Mouse (Mus musculus) left cerebral cortex, adult 18-20 months (tissue): ENCODE results near the gene Etv6. TPM values are rescaled to one million over a fixed set of nuclear protein-coding genes. Genes with fewer than 3 reads are reported as not detected.

Experiments used
- DNase-seq, 2 experiments: peaks; one replicate each; pipeline ENCODE4 v3.0.0; 2021 to 2022; ENCODE audit warnings: low spot score in 2 of 2, mixed read lengths in 1 of 2
- total RNA-seq, 2 experiments: library from RNA; stranded (reverse); gene quantifications; 2 replicates each; pipeline ENCODE4 v1.2.3; 2021

The Etv6 gene
- total RNA-seq, 2 experiments from 2014 or later = 15.3 to 18.6 TPM

DNA sequence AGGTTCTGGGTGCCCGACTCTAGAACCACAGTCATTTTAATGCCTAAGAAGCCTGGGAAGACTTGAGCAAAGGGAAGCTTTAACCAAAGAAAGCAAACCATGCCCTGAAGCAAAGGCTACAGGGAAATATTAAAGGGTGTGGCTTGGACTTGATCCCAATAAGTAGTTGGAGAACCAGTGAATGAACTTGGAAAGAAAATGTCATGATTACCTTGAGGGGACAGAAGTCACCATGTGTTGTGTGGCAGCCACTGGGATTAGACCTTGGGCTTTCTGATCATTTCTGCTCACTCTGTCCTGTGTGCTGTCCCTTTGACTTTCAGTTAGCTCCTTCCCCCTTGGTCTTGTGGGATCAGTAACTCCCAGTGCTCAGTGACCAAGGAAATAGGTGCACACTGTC is 38.9 kb downstream of the Etv6 start:
- no peak for DNase-seq

DNA sequence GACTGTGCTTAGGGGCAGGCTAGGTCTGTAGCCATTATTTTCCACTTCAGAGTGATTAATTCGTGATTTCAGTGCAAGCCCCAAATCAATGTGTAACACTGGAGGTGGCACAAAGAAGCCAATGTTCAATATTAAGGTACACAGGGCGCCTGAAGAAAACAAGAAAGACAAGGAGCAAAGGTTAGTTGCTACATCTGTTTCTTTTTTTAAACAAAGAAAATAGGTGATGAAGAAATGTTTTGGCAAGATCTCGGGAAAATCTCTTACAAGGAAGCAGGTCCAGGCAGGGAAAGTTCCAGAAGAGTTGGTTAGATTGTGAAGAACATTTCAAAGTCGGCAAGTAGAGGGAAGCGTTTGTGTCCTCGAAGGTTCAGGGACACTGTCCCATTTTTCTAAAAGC is 39.5 kb downstream of the Etv6 start:
- DNase-seq = no peak

DNA sequence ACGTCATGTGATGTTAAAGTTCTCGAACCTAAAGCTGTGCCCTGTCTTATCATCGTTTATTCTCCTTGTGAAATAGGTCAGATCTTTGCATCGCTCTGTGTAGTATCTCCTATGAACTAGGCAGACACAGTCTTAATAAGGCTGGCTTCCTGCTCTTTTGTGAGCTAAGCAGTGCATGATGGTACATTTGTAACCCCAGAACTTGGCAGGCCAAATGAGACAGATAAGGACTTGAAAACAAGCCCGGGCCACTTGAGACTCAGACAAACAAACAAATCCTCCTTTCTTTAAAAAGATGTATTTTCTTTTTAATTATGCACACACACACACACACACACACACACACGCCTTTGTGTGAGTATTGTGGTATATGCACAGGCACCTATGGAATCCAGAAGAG is 42.5 kb downstream of the Etv6 start:
- no peak for DNase-seq

DNA sequence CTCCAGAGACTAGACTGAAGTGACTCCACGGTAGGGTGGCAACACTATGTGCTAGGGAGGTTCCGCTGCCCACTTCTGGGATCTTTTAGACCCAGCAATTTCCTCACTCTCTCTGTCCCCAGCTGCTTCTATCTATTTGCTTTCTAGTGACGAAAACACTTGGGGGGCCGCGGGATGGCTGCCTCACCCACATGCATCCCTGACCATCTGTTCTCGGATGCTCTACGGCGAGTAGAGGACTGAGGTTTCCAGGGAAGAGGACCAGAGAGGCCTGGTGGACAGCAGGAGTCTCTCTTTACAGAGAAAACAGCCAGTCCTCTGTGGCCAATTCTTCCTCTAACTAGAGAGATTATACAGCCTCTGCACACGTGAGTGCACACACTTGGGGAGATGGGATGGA is 43.6 kb downstream of the Etv6 start:
- peak; percentile 67 to 75 for DNase-seq

DNA sequence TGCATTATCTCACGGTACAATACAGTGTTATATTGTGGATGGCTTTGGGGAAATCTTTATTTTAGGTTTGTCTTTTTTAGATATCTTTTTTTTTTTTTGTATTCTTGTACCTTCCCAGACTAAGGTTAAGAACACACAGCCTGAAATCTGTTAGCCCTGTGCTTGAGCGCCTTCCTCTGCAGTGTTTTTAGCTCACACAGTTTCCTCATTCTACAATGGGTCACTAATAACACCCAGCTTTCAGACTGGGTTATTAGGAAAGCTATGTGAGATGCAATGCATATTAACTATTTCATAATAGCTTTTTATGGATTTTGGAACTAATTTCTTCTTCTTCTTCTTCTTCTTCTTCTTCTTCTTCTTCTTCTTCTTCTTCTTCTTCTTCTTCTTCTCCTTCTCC is 44.1 kb downstream of the Etv6 start:
- DNase-seq = no peak

- DNase-seq = no peak
Observed at GRCm38 (mm10) chr6:134080946-134081345, 45.4 kb downstream of the Etv6 start.

- no peak for DNase-seq
Observed at GRCm38 (mm10) chr6:134082229-134082920, 46.9 kb downstream of the Etv6 start.

- no peak for DNase-seq
Observed at GRCm38 (mm10) chr6:134083428-134083827, 47.9 kb downstream of the Etv6 start.

DNA sequence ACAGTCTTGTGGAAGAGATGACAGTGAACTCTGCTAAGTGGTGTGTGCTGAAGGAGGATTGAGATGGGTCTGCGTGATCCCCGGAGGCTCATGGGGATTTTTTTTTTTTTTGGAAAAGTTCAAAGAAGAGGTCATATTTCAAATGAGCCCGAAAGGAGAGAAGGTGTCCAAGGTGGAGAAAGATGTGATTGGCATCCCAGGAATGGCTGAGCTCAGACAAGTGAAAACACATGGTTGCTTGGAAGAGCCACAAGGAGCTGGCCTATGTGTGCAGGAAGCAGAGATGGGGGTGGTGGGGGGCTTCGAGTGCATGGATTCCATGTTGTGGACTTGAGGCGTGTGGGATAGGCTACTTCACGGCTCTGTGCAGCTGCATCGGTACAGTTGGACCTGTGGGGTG is 50.9 kb downstream of the Etv6 start:
- DNase-seq = no peak

GRCm38 (mm10) chr6:134087709-134088108 is 52.2 kb downstream of the Etv6 start:
- DNase-seq = no peak

DNA sequence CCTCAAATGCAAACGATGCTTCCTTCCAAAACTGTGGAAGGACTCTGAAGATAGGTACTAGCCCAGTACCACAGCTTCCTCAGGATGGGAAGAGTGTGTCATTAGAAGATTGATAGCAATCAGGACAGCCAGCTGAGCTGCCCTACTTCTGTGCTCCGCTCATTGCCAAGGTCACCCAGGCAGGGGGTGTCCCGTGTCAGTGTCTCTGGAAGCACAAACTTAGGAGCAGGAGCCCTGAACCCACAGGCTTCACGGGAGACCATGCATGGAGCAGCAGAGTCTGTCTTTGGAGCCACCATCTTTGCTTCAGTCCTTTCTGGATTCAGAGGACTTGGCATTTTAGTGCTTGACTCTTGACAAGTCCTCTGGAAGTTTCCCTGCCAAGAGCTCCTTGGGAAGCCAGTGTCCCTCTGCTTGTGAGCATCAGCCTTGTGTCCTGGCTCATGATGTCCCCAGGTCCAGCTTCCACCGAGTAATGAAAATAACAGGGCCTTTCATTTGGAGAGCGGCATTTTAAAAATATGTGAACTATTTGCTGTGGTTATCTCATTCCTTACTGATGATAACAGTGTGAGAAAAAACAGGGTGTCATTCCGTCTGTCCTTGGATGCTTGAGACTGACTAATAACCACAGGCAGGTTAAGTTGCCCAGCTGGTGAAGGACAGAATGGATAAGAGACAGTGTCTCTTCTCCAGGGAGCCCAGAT is 54.3 kb downstream of the Etv6 start:
- DNase-seq = no peak

DNA sequence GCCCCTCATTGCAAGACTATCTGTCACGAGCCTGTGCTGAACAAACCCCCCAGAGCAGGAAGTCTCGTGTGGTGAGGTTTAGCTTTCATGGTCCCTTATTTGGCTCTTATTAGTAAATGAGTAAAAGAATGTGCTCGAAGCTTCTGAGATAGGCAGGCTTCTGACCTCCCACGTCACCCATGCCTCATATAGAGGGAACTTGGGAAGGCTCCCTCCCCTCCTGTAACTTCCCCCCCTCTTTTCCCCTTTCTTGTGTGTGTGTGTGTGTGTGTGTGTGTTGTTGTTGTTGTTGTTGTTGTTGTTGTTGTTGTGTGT is 54.8 kb downstream of the Etv6 start:
- no peak for DNase-seq

- DNase-seq = no peak
Observed at GRCm38 (mm10) chr6:134090875-134091274, 55.4 kb downstream of the Etv6 start.

DNA sequence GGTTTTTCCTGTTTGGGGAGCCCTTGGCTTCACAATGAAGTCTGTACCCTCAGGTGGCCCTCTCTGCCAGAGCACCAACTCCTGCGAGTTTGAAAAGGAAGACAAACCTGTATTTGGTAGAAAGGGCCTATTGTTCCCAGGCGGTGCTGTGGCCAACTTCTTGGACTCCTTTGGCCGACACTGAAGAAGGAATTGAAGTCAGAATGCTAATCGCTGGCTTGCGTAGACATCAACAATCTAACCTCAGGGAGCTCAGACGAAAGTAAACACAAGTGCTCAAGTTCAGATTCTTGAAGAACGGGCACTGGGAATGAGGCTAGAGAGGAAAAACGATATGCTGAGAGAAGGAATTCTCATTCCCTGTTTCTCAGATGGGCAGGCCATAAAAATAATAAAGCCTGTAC is 55.9 kb downstream of the Etv6 start:
- DNase-seq = no peak

DNA sequence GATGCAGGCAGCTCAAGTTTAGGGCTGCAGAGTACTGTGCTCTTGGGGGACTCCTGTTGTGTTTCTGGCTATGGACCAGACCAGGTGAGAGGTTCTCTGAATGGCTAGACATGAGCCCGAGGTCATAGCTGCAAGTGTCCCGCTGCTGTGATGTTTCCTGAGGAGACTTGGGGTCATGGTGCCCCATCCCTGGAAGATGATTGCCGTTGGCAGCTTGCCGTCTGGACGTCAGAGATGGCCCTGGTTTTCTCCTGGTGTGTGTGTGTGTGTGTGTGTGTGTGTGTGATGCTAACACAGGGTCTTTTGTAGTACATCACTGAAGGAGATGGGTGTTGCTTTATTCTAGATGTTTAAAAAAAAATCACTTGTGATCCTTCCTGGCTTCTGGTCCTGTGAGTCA is 58.6 kb downstream of the Etv6 start:
- no peak for DNase-seq

- no peak for DNase-seq
Observed at GRCm38 (mm10) chr6:134094620-134095019, 59.1 kb downstream of the Etv6 start.

GRCm38 (mm10) chr6:134095582-134095981 is 60.1 kb downstream of the Etv6 start:
- DNase-seq = no peak

- DNase-seq = no peak
Observed at GRCm38 (mm10) chr6:134099976-134100743, 64.7 kb downstream of the Etv6 start.

GRCm38 (mm10) chr6:134102396-134102795 is 66.9 kb downstream of the Etv6 start:
- no peak for DNase-seq

DNA sequence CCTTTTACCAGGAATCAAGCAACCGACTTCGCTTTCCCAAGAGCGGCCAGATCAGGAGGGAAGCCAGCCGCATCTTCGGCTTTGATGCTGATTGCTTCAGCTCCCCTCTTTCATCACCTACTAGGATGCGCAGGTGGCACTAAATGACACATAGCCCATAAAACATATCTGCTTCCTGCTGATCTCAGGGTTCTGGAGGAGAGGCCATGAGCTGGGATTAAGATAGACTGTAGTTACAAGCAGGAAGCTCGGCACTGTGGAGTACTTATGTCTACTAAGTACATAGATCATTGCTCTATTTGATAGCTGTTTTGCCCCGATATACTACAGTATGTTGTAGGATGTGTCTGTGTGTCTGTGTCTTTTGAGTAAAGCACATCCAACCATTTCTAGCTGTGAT is 68.0 kb downstream of the Etv6 start:
- DNase-seq = no peak

DNA sequence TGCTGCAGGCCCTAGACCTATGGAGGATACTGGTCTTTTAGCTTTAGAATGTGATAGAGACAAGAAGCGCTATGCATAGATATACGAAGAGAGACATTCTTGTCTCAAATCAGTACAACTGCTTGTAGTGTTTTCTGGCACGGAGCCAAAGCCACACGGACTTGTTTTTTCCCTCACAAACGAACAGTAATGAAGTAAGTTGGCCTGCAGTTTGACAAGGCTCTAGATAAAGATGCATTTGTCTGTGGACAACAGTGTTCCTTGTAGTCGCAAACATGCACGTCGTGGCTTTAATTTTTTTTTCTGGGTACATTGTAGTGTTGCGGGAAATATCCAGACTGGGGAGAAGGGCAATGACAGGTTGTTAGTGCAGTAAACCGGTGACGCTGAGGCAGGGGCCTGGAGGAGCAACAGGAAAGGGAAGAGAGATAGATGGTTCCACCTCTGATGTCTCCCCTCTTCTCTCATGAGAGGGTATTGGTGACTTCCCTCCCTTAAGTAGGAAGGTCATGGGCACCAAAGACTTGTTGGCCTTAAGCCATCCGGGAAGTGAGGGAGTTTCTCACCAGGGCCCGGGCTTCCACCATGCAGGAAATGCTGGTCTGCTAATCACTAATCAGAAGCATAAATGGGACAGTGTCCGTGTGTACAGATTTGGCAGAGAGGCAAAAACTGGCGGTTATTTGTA is 70.2 kb downstream of the Etv6 start:
- no peak for DNase-seq

DNA sequence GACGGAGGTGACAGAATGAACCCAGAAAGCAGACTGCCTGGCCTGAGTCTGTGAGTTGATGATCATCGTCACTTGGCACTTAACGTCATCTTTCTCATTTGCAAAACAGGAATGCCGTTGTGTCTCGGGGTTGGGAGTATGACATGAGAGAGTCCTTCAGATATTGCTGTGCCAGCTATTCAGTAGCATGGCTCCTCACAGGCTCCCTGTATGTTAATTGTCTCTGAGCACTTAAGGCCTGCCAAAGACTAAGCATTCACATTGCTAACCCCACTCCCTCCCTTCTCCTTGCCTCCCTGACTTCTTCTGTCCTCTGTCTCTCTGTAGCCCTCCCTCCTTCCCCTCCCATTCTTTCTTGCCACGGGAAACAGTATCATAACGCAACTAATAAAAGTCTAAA is 72.2 kb downstream of the Etv6 start:
- DNase-seq = no peak
